ENCODE assay signal across 8 mouse cellular contexts in genomic region chr4:123005054-123005966, GRCm38 (mm10). TPM values are rescaled to one million over a fixed set of nuclear protein-coding genes. Genes with fewer than 3 reads are reported as not detected.
DNase-seq lines count a peak whose midpoint lies in the region; ATAC-seq and TF ChIP-seq lines count a peak whose summit lies in the region.

No protein-coding gene starts in this region.

- no peaks in the 10 kb centered on the region for H3K9me3 ChIP-seq in forebrain, embryonic 11.5 days (ENCODE audit: control insufficient read depth, low read length)
- H3K9me3 ChIP-seq in liver, embryonic 11.5 days (ENCODE audit: control insufficient read depth, low read length) = no peaks in the 10 kb centered on the region
- H3K9me3 ChIP-seq in stomach, embryonic 15.5 days = no peaks in the 10 kb centered on the region

- H3K4me3 ChIP-seq in lung, adult 2 months (replicated peaks; ENCODE audit: extremely low read depth, low read depth, low read length) = no peak overlapping the region
- no peak overlapping the region for H3K4me3 ChIP-seq in forebrain, embryonic 11.5 days (ENCODE audit: low read depth, low read length)
- no peak overlapping the region for H3K4me3 ChIP-seq in liver, embryonic 11.5 days (ENCODE audit: low read depth, low read length)
- no peak overlapping the region for H3K4me3 ChIP-seq in stomach, embryonic 15.5 days (replicated peaks)

- 28% methylated on average over 15 of the region's 15 CpGs for WGBS in lung, adult 2 months
- WGBS in forebrain, embryonic 11.5 days = 31% methylated on average over 15 of the region's 15 CpGs
- 40% methylated on average over 15 of the region's 15 CpGs for WGBS in liver, embryonic 11.5 days
- 19% methylated on average over 15 of the region's 15 CpGs for WGBS in stomach, embryonic 15.5 days

- no peaks in the 10 kb centered on the region for H3K4me1 ChIP-seq in lung, adult 2 months (ENCODE audit: control insufficient read depth, insufficient read depth, low read length)
- peaks cover 24% of the 10 kb centered on the region for H3K4me1 ChIP-seq in forebrain, embryonic 11.5 days (replicated peaks; ENCODE audit: control insufficient read depth, insufficient read depth, low read length)
- peaks cover 8% of the 10 kb centered on the region for H3K4me1 ChIP-seq in liver, embryonic 11.5 days (replicated peaks; ENCODE audit: control insufficient read depth, insufficient read depth, low read length)
- H3K4me1 ChIP-seq in stomach, embryonic 15.5 days = peaks cover 13% of the 10 kb centered on the region

- no peak overlapping the region for H3K4me2 ChIP-seq in forebrain, embryonic 11.5 days (ENCODE audit: low read depth, low read length, severe bottlenecking)
- H3K4me2 ChIP-seq in liver, embryonic 11.5 days = peak overlapping the region; percentile 31; the same call in 1 of the 2 replicates
- H3K4me2 ChIP-seq in stomach, embryonic 15.5 days = peak overlapping the region; percentile 19

- H3K27ac ChIP-seq in forebrain, embryonic 11.5 days (ENCODE audit: low read depth, low read length) = no peak overlapping the region
- H3K27ac ChIP-seq in liver, embryonic 11.5 days (ENCODE audit: low read depth, low read length) = no peak overlapping the region
- peak overlapping the region; percentile 21; the same call in 1 of the 2 replicates for H3K27ac ChIP-seq in stomach, embryonic 15.5 days

- no peaks in the 10 kb centered on the region; the same call in 1 of the 2 replicates for H3K36me3 ChIP-seq in forebrain, embryonic 11.5 days (ENCODE audit: control insufficient read depth, insufficient read depth, low read length)
- H3K36me3 ChIP-seq in liver, embryonic 11.5 days (ENCODE audit: control insufficient read depth, insufficient read depth, low read length) = no peaks in the 10 kb centered on the region
- H3K36me3 ChIP-seq in stomach, embryonic 15.5 days = no peaks in the 10 kb centered on the region

- no peak overlapping the region; the same call in 1 of the 2 replicates for H3K9ac ChIP-seq in forebrain, embryonic 11.5 days (ENCODE audit: low read length)
- no peak overlapping the region for H3K9ac ChIP-seq in liver, embryonic 11.5 days (ENCODE audit: low read depth, low read length)
- H3K9ac ChIP-seq in stomach, embryonic 15.5 days = no peak overlapping the region

- no peaks in the 10 kb centered on the region for H3K27me3 ChIP-seq in forebrain, embryonic 11.5 days (ENCODE audit: control insufficient read depth, insufficient read depth, low read length)
- peaks cover 4% of the 10 kb centered on the region for H3K27me3 ChIP-seq in liver, embryonic 11.5 days (replicated peaks; ENCODE audit: control insufficient read depth, insufficient read depth, low read length)
- no peaks in the 10 kb centered on the region for H3K27me3 ChIP-seq in stomach, embryonic 15.5 days (replicated peaks)

- TF ChIP-seq CTCF in lung, adult 2 months (IDR thresholded peaks at IDR 0.05; ENCODE audit: insufficient read depth, low read length) = no peak

- DNase-seq in lung, adult 18-20 months = peak; percentile 33 to 60
- no peak for DNase-seq in lung, adult 2 months
- DNase-seq in forebrain, embryonic 11.5 days (ENCODE audit: low spot score) = no peak
- DNase-seq in liver, embryonic 11.5 days (ENCODE audit: low spot score) = no peak
- no peak for DNase-seq in spleen, postnatal 36 days (ENCODE audit: low spot score in 2 of 2)
- no peak for DNase-seq in spleen, postnatal 4 days (ENCODE audit: low spot score in 2 of 2)

- no peak for TF ChIP-seq POLR2A in lung, adult 2 months (IDR thresholded peaks at IDR 0.05; ENCODE audit: borderline replicate concordance, extremely low read depth, low read depth, low read length)

- ATAC-seq in forebrain, embryonic 11.5 days (replicated peaks; ENCODE audit: low FRiP score) = 0 out of 2 replicates have a peak, but pooled peaks have one; percentile 25
- peak; percentile 56 for ATAC-seq in liver, embryonic 11.5 days (replicated peaks; ENCODE audit: low FRiP score)
- peak; percentile 54 for ATAC-seq in stomach, embryonic 15.5 days (ENCODE audit: insufficient read depth, low FRiP score, low read depth)
- ATAC-seq in activated CD4-positive, CD25-positive, alpha-beta regulatory T cell, adult 4 months = no peak

RNA-seq across cellular contexts. Expression of gene Mycl, which starts 9.9 kb away (rescaled TPM):
- polyA plus RNA-seq in lung, adult 2 months (2012; rRNA removed) = 8.1 and 11.7 TPM in 2 replicates
- polyA plus RNA-seq in forebrain, embryonic 11.5 days (2014; fragmentation: Nextera tagmentation; extraction: Ambion mirVana) = 66.8 and 69.5 TPM in 2 replicates
- polyA plus RNA-seq in liver, embryonic 11.5 days (2014; fragmentation: Nextera tagmentation; extraction: Ambion mirVana) = 3.1 and 4.0 TPM in 2 replicates
- polyA plus RNA-seq in stomach, embryonic 15.5 days (2015; fragmentation: Nextera tagmentation; extraction: Ambion mirVana) = 20.6 and 21.3 TPM in 2 replicates
- polyA plus RNA-seq in activated CD4-positive, CD25-positive, alpha-beta regulatory T cell, adult 4 months (2017; shearing (Covaris generic)) = not detected

RNA-seq across cellular contexts. Expression of gene Trit1, which starts 11.1 kb away (rescaled TPM):
- 4.2 and 4.5 TPM in 2 replicates for polyA plus RNA-seq in lung, adult 2 months (2012; rRNA removed)
- 21.6 and 24.4 TPM in 2 replicates for polyA plus RNA-seq in forebrain, embryonic 11.5 days (2014; fragmentation: Nextera tagmentation; extraction: Ambion mirVana)
- polyA plus RNA-seq in liver, embryonic 11.5 days (2014; fragmentation: Nextera tagmentation; extraction: Ambion mirVana) = 17.2 and 17.5 TPM in 2 replicates
- polyA plus RNA-seq in stomach, embryonic 15.5 days (2015; fragmentation: Nextera tagmentation; extraction: Ambion mirVana) = 18.3 and 20.4 TPM in 2 replicates
- polyA plus RNA-seq in activated CD4-positive, CD25-positive, alpha-beta regulatory T cell, adult 4 months (2017; shearing (Covaris generic)) = 10 to 100 TPM; 16.5 to 17.2 TPM

RNA-seq across cellular contexts. Expression of gene Mfsd2a, which starts 44.3 kb away (rescaled TPM):
- 7.2 and 11.3 TPM in 2 replicates for polyA plus RNA-seq in lung, adult 2 months (2012; rRNA removed)
- polyA plus RNA-seq in forebrain, embryonic 11.5 days (2014; fragmentation: Nextera tagmentation; extraction: Ambion mirVana) = 22.5 TPM in 2 replicates
- 0.64 and 0.68 TPM in 2 replicates for polyA plus RNA-seq in liver, embryonic 11.5 days (2014; fragmentation: Nextera tagmentation; extraction: Ambion mirVana)
- 2.7 and 4.1 TPM in 2 replicates for polyA plus RNA-seq in stomach, embryonic 15.5 days (2015; fragmentation: Nextera tagmentation; extraction: Ambion mirVana)
- polyA plus RNA-seq in activated CD4-positive, CD25-positive, alpha-beta regulatory T cell, adult 4 months (2017; shearing (Covaris generic)) = 1 to 10 TPM; 1.3 to 1.6 TPM

Comparison
In these comparisons a context has a peak if more than half of its experiments do, and no peak if none do; other contexts are left out.
1. DNase-seq: peak in lung, adult 18-20 months (2 of 2); none in lung, adult 2 months (single experiment), forebrain, embryonic 11.5 days (single experiment), liver, embryonic 11.5 days (single experiment), spleen, postnatal 36 days (0 of 2) and spleen, postnatal 4 days (0 of 2).